Mouse (Mus musculus) retina, postnatal 1 day (tissue): ENCODE measurements around the gene Neb.

Experiments
- DNase-seq: peaks from one replicate; pipeline ENCODE4 v3.0.0-alpha.2; 2012

The Neb gene

DNA sequence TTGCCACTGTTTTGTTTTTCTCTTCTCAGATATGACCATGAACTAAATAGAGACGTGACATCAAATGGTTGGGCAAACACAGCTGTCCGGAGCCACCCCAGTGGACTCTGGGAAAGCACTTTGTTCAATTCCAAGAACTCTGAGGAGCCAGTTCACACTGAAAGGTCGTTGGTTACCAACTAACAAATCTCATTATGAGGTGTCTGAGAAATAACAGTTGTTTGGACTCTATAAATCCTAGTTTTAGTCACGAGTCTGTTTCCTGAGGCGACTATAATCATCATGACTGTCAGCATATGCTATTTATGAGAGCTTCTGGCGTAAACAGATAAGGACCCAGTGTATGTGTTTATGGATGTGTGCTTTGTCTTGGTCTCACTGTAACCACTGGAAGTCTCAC, 5.8 kb downstream of the Neb start:
- DNase-seq: no peak

DNA sequence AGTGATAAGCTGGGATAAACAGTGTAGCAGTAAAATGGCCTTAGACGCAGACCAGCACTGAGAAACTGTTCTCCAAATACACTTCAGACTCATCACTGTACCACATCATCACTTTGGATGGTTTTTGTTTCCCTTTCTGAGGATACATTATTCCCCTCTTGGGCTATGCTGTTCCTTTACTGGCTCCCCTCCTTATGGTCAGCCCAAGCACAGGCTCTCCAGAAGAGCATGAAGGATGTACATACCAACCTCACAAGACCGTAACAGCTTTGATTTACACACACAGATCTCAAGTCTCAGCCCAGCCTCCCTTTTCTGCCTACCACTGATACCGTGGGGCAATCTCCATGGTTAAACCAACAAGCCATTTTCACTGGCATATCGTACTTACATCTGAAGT, 6.2 kb downstream of the Neb start:
- no peak for DNase-seq

DNA sequence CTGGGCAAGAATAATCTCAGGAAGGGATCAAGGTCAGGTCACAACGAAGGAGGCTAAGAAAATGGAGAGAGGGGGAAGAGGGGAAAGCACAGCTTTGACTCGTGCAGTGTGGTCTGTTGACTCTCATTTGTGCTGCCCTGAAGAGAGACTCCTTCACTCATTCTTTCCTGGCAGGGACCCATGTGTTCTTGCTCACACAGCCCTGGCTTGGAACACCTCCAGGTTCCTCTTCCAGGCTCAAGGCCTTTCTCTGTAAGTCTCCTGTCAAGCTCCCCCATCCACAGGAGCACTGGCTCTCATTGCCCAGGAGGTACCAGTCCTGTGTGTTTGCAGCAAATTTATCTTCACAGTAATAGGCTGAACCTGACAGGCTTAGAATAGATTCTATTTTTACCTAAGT, 7.2 kb downstream of the Neb start:
- DNase-seq: no peak

DNA sequence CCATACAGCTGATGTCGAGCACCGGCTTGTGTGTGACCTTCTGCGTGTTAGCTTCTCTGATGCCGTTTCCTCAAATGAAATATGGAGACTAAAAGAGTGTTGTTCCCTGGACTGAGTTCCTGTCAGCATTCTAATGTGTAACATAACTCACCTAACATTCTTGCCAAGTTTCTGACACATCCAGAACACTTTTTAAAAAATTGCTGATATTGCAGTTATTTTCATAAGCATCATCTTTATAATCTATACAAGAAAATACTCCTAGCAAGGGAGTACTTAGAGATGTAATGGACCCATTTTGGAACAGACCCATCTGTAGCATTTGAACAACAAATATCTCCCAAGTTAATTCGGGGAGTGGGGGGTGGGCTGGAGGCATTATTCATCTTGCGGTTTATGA, 8.7 kb downstream of the Neb start:
- DNase-seq: no peak

DNA sequence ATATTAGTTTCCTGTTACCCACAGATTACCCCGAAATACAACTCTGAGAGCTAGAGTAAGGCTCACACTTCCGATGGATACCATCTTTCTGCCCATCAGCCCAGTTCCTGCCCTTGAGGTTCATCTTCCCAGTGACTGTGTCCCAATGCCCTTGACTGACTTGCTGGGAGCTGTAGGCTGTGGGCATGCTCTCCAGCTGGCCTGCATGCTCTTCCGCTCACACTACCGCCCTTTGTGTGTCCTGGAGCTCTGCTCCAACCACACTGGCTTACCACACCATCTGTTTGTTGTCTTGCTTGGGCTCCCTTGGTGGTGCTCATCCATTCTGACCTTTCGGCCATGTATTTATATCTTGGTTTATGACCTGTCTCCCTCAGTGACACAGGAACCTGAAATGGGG, 10.6 kb downstream of the Neb start:
- no peak for DNase-seq

DNA sequence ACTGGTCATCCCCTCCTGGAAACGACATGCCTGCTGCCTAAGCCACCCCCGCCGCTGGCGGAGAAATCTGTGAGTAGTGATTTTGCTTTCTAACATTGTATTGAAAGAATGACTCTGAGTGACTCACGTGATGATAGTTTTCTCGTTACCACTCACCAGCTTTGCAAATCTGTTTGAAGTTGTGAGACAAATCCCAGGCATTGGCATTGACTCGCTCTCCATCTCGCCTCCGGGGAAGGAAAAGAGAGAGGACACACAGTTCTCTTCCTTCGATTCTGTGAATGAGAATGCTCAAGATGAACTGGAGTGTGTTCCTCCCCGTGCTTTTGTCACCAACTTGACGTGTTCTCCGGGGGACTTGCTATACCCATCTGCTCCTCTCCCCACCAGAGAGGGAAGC, 11.0 kb downstream of the Neb start:
- DNase-seq: no peak

DNA sequence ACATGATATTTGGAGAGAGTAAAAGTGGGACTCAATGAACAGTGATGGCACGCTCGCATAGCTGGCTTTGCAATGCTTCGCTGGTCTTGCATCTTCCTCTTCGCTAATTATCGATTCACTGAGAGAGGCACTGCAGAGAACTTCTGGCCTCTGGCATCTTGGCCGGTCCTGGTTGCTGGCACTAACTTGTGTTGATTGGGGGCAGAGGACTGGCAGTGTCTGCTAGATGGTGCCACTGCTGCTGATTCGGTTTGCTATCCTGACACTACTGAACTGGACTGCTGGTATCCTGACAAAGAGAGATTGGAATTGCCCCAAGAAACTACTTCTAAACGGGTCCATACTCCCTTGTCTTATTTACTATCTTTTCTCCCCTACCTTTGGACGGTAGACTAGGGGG, 17.2 kb downstream of the Neb start:
- DNase-seq: no peak

DNA sequence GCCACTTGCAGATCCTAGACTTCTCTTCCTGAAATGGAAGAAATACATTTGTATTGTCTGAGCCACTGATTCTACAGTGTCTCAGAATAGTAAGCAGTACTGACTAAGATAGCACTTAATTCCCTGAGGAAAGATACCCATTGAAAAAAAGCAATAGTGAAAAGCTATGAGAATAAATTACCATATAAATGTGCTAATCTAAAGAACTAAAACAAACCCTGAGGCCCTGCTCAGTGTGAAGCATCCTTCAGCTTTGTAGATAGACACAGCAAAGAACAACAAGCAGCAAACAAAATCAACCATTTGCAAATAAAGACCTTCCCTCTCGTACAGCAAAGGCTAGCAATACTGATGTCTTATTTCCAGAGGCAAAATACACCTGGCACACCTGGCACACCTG, 18.6 kb downstream of the Neb start:
- DNase-seq: no peak

DNA sequence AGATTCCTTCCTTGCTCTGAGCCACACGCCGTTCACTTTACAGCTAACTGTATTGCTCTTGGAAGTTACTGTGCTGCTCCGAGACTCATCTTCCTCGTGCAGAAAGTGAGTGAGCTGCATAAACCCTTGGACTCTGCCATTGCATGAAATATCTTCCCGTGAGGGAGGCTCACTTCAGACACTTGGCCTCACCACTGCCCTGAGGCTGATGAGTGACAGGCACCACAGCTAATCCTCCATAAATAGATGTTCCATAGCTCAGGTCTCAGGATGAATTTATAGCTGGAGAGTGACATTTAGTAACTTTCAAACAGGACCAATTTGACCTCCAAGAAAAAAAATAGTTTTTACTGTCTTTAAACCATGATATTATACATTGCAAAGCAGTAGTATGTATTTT, 20.1 kb downstream of the Neb start:
- no peak for DNase-seq

DNA sequence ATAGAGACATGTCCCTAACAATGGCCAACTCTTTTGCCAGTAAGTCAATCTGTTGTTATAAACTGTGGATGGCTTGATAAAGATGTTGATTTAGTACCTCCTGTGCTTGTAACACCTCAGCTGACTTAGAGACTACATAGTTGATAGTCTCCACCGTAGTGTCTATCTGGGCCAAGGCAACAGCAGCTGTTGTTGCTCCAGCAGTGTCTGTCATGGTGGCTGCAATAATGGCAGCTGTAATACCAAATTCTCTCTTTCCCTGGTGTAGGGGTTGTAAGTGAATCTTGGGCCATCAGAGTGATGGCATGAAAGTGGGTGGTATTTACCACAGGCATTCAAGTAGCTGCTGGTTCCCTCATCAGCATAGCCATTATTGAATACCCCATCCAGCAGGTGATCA, 27.2 kb downstream of the Neb start:
- no peak for DNase-seq

DNA sequence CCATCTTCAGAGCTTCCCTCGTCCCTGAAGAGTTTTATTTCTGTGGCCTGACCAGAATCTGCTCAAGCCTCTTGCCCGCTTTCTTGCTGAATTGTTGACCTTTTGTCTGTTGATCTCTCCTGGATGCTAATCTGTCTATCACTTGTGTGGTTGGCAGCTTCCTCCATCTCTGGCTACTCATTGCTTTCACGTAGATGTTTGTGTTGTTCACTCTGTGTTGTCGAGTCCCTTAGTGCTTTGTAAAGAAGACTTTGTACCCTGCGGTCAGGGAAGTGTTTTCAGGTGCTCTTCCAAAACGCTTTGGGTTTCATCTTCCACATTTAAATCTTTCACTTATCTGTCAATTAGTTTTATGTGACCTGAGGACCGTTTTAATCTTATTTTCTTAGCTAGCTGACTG, 37.3 kb downstream of the Neb start:
- no peak for DNase-seq

DNA sequence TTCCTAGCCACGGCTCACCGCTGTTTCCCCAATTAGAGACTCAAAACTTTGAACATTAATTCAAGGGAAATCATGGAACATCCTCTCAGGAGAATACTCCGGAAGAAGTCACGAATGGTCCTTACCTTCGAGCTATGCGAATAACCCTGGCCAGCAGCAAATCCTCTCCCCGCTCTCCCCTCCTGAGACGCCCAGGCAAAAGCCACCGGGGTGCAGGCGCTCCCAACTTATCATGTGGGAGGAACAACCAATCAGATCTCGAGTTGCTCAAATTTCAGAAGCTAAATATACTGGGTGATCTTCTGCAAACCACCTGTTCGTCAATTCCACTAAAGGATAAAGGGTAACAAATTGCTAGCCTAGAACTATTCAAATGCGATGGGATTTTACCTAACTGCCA, 42.7 kb downstream of the Neb start:
- no peak for DNase-seq

DNA sequence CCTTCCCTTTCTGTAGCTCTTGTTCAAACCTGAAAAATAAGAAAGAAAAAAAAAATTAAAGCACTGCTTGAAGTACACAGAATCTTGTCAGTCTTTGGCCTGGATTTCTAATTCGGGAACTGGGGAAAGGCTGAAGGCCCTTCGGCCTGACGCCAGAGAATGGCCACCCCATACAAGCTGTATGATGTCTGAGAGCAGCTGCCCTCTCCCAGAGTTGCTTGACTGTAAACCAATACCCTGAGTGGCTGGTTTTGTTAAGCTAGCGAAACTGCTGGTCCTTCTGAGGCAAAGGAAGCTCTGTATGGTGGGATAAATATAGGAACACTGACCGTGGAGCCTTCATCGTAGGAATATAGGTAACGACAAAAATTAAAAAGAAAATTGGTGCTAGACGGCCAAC, 43.2 kb downstream of the Neb start:
- no peak for DNase-seq

DNA sequence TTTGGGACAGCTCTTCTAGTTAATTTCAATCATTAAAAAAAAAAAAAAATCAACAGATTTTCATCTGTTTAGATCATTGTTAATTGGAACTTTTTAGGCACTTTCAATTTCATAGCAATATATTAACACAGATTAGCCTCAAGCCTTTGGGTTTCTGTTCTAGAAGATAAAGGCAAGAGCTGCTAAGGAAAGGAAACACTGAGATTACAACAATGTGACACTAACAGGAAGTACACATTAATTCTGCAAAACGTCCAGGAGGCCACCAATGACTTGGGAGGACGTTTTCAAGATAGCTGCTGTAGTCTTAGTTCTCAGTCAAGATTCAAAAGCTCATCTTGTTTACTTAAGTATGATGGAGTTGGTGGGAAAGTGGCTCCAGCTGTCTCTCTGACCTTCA, 44.7 kb downstream of the Neb start:
- no peak for DNase-seq

DNA sequence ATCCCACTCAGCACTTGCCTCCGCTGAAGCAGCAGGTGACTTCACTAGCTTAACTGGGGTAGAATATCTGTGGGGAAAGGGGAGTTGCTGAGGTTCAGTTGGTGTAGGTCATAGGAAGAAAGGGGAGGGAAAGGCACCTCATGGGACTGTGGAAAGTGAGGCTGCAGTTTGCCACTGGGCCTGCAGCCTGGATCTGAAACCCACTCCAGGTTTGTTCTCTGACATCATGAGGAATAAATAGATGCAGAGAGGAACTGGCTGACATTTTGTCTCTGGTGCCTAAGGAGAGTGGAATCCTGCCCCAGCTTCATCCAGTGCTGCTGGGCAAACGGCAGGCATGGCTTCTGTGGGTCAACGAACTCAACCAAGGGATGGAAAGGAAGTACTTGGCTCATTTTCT, 46.5 kb downstream of the Neb start:
- DNase-seq: no peak

DNA sequence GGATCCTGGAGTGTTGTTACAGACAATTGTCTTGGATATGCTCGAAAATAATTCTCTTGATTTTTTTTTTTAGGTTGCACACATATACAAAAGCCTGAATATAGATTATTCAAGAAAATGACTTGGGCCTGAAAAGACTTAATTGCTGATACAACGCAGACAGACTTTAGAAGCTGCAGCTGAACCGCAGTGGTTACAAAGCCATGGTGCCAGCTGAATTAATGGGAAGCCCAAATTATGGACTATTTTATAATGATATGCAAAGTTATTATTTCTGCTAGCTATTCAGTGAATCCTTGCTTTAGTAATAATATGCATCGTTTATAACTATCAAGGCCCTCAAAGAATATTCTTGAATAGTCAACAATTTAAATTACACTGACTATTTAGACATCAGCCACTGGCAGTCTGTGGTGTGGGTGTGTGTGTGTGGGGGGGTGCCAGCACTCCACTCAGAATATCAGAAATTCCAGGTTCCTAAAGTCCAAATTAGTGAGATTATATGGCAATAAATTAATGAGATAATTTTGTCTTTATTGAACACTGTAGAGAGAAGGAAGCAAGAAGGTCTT, 50.9 kb downstream of the Neb start:
- DNase-seq: no peak

DNA sequence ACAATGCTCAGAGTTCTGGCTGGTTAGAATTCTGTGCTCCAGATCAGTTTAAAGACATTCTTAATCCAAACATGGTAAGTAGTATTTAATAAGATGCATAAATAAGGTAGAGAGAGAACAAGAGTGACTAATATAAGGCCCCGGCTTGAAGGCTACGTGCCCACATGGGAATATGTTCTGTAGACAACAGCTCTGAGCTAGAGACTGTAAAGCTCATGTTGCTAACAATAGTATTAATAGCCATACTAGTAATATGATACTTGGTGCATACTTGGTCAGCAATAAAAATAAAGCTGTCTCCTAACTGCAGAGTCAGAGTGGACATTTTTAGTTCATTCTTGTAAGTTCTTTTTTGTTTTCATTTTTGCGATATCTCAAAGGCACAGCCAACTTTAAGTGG, 56.4 kb downstream of the Neb start:
- no peak for DNase-seq

DNA sequence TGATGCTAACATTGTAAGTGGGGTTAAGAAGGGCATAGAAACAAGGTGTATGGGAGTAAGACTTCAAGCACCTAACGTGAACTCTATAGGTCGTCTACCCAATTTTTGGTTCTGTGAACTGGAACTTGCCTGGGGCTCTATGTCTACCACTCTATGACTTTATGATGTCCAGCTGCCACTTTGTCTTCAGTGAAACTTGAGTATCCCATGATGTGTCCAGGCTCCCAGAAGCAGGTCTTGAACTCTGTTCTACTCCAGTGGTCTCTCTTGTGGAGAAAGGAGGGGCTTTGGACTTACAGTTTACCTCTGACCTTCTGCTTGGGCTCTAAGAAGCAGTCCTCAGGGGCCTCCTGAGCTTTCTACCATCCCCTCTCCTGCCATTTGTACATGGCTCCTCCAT, 58.1 kb downstream of the Neb start:
- no peak for DNase-seq

DNA sequence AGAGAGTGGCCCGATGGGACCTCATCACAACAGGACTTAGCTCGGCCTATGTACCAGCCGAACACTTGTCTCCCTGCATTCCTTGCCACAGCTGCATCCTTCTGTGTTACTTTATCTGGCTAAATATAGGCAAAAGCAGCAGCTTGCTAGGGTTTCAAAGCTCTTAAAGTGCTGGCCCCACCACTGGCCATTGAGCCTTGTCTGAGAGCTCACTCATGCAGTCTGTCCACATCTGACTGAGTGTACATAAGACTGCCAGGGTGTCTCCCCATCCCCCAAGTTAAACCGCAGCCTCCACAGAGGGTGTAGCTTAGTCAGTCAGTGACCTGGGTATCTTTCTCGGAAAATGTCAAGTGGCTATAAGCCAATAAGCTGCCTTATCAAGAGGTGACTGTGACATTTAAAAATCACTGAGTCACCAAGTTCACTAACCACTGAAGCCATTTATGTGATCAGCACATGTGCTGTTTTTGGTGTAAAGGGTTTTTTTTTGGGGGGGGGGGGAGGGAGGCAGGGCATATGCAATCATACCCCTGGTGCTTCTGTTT, 59.2 kb downstream of the Neb start:
- no peak for DNase-seq

DNA sequence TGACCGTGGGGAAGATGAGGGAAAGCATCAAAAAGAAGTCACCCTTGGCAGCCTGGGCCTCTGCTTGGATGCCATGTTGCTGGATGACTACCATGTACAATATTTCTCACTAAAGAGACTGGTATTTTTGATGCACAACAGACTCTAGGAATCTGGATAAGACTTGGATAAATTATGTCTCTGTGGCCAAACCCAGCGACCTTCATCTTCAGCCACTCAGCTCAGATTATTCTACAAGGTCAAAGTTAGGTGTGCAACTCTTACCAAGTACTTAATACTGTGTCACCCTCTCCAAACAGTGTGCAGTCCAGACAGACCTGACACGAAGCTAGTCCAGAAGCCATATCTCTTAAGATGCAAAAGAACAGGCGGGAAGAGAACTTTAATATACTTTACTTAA, 60.8 kb downstream of the Neb start:
- DNase-seq: no peak

DNA sequence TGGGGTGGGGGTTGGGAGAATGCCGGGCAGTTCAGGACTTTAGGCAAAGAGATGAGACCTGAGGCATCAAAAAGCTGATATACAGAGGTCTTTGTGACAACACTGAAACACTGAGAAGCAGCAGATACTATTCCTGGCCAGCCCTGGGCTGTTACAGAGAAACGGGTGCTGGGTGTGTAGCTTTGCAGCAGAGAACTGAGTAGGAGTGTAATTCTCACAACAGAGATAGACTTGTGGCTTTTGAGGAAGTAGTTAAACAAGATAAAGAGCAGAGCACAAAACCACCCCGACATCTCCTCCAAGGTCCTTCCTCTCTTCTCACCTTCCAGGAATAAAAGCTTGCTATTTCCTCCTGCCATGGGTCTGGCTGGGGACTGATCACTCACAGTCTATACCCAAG, 62.5 kb downstream of the Neb start:
- no peak for DNase-seq

DNA sequence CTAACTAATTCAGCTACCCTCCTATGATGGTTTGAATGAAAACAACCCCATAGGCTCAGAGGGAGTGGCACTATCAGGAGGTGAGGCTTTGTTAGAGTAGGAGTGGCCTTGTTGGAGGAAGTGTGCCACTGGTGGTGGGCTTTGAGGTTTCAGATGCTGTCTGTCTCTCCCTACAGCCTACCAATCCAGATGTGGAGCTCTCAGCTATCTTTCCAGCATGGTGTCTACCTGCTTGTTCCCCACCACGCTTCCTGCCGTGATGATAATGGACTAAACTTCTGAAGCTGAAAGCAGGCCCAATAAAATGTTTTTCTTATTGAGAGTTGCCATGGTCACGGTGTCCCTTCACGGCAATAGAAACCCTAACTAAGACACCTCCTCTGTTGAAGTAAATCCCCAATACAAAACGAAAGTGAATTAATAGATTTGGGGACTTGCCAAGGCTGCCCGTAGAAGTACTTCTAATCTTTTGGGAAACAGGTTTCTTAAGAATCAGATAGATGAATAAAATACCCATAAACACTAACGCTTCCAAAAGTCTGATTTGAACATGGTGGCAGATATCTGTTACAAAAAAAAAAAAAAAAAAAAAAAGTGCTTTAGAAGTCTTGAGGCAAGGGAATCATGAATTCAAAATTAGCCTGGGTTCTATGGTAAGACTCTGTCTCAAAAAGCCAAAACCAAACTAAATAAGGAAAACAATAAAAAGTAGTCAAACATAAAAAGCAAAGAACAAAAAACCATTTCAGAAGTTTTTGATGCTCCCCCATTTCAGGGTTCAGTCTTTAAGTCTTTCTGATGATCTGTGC, 63.1 kb downstream of the Neb start:
- no peak for DNase-seq

DNA sequence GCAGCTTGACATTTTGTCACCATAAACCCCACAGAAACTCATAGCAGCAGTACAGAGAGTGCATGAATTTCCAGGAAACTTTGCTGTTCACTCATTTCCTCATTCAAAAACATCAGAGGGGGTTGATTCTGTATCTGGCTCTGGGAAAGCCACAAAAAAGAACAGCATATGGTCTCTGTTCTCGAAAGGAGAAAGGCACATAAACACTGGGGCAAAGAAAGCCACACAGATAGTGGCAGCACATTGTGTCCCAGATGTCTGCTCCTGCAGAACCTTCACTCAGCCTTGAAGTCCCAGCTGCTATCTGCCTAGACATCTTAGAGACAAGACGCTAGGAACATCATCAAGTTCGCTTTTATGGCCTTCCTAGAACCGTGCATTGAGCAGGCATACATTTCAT, 67.5 kb downstream of the Neb start:
- DNase-seq: no peak

DNA sequence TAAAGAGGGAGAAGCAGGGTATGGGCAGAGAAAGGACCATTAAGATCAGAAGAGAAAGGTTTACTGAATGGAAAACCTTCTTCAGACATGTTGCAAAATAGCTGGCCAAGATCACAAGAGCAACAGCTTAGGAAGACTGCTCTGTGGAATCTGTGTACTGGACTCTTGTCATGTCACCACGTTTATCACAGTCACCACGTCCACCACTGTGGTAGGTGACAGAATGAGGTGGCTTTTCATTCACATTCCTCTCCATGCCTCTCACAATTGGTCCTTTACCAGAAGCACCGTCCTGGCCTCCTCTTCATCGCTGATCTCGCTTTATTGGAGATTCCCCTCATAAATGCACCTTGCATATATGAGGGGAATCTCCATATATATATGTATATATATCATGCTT, 71.6 kb downstream of the Neb start:
- no peak for DNase-seq

DNA sequence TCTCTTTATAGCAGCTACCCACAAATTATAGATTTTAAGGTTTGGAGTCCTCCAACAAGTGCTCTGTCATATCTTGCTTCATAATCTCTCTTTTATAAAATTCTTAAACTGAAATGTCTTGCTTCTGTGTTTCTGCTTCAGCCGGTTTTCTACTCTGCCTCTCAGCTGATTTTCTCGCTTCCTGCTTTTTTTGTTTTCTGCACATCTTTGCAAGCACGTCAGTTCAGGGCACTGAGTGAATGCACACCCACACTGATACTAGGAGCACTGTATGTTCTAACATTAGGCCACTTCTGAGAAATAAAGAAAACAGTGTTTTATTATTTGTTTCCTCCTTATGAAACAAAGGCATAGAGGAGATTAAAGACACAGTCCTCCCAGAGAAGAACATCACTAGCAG, 73.7 kb downstream of the Neb start:
- no peak for DNase-seq
